Mouse (Mus musculus): ENCODE measurements at regions not wholly inside any gene's neighbourhood (a gene's known extent, or its start where the extent isn't known, plus 50 kb on each side); places are given as distances from the start of the nearest gene placed in this dataset.

DNA sequence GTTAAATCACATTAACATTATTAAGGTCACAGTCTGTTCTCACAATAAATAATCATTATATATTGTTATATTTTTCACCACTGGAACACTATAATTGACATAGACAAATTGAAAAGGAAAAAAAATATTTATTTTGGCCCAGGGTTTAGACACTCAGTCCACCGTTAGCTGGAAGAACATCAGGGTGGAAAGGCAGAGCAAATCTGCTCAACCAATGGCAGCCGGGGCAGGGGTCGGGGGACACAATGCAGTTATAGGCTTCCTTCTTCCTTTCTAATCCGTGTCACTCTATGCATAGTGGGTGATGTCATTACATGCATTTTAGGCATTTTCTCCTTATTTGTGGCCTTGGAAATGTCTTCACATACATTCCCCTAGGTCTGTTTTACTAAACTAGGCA lies 552.8 kb upstream of the Tenm3 start:
- DNase-seq (ENCODE audit: low spot score) = no peak

DNA sequence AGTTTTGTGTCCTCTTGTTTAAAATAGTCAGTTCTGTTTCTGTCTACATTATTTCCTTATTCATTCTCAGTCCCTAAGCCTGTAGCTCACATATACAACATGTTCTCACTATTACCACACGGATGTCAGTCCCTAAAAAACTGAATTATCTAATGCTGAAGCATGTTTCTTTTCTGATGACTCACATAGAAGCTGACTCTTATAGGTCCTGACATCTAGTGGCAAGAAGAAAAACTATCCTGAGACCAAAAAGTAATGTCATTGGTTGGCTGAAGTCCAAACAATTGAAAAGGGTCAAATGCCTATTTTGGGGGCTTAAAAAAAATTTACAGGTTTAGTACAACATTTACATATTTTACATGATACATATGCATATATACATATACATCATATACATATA lies 551.3 kb upstream of the Tenm3 start:
- no peak for DNase-seq (ENCODE audit: low spot score)

DNA sequence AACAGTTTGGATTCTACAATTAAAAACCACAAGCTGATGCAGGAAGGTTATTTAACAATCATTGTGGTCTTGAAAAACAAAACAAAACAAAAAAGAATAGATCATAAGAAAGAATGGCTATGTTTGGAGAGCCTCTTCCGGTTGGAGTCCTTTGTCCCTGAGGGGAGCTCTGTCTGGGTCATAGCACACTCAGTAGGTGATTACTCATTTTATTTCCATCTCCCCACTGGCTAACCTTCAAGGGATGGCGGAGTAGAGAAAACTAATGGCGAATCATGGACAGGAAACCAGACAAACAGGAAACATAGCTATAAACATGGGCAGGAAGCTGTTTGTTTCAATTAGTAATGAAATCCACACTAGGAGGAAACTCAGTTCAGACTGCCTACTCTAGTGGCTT lies 545.8 kb upstream of the Tenm3 start:
- no peak for DNase-seq (ENCODE audit: low spot score)

DNA sequence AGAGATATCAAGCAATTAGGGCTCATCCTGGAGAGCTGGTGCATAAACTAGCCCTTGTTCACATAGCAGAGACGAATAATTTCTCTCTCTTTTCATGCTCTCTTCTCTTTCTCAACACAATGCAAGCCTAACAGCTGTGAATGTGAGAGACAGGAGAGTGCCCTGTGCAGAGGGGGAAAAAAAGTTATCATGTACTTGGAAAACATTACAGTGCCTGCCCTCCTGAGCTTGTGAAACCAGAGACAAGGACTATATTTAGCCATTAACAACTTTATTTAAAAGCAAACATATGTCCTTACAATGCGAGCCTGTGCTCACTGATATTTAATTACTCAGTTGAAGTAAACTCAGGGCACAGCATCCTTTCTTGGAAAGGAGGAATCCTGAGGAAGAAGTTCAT lies 543.8 kb upstream of the Tenm3 start:
- no peak for DNase-seq (ENCODE audit: low spot score)

DNA sequence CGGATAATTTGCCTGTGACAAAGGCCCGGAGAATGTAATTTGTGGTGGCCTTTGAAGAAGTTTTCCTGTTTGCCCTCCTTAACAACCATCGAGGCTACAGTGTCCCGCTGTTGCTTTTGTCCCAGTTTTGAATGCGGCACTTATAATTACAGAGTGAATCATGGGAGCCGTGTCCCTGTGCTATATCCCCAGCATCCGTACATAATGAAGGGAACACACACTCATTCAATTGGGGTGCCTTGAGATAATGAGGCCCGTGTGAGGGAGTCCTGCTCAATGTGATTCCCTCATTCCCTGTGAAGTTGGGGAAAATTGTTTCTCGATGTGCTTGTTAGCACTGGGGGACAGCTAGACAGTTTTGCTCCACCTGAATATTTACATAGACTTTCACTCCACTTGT lies 528.9 kb upstream of the Tenm3 start:
- no peak for DNase-seq (ENCODE audit: low spot score)

DNA sequence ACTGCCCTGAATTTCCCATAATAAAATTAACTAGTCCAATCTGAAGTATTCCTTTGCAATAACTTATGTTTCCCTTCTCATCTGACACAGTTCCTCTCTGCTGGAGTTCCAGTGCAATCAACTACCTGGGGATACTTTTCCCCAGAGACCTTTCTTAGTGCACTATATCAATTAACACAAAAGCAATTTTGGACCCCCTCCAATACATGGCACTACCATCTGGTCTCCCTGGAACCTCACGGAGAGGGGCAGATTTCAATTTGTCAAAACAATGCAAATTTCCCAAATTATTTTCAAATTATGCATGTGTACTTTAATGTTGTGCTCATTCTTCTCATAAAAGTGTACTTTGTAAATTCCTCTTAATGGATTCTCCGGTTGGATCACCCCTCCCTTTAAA lies 518.9 kb upstream of the Tenm3 start:
- DNase-seq (ENCODE audit: low spot score) = no peak

DNA sequence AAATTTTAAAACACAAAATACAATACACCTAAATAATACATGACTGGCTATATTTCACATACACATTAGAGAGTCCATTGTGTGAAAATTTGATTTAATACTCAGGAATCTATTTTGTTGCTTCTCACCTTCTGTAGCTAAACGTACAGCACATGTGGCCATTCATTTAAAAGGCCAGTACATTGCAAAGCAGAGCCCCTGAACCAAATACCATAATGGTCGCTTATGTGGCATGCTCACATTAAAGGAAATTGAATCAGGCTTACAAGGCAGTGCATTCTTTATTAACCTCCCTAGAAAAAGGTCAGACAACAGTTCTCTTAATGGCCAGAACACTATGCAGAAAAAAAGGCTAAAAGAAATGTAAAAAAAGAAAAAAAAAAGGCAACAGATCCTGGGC lies 517.7 kb upstream of the Tenm3 start:
- DNase-seq (ENCODE audit: low spot score) = no peak

DNA sequence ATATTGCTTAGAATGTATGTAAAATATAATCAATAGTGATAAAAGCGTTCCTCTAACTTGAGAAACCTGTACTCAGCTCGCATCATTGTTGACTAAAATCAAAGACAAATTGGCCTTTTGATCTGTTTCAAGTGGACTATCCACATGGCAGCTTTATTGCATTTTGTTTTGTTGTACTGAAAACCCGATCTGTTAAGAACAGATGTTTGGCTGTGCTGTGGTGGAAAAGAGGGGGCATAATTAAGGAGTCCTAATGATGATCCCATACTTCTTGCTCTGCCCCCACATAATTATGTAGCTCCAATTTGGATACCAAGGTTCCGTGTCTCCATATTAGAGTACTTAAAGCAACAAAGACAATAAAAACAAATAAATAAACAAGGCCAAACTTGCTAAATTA lies 516.4 kb upstream of the Tenm3 start:
- DNase-seq (ENCODE audit: low spot score) = no peak

DNA sequence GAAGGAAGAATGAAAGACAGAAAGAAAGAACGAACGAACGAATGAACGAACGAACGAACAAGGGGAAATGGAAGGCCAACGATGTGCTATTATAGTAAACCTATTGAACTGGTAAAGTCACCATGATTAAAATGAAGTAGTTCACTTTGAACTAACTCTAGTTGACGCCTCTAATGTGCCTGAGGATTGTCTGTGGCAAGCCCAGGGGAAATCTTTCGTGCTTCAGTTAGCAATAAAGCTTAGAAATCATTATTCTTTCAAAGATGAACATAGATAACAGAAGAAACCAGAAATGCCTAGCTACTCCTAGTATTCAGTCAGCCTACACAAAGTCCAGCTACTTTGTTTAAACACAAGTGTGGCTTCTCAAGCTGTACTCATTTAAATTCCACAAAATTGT lies 515.9 kb upstream of the Tenm3 start:
- DNase-seq (ENCODE audit: low spot score) = no peak

DNA sequence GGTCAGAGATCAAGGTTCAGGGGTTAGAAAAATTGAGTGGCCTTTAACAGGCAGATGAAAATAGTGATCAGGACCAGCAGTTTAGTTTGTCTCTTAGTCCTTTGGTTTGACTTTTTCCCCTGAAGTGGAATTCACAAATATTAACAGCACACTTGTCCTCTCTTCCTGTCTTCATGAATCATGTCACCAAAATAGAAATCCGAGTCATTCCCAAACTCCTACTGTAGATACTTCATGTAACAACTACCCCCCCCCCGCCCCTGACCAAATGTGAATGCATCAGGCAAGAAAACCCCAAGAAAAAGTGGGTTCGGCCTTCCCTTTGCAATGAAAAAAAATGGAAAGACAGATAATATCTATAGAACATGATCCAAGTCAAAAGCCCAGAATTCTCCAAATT lies 504.9 kb upstream of the Tenm3 start:
- no peak for DNase-seq (ENCODE audit: low spot score)

DNA sequence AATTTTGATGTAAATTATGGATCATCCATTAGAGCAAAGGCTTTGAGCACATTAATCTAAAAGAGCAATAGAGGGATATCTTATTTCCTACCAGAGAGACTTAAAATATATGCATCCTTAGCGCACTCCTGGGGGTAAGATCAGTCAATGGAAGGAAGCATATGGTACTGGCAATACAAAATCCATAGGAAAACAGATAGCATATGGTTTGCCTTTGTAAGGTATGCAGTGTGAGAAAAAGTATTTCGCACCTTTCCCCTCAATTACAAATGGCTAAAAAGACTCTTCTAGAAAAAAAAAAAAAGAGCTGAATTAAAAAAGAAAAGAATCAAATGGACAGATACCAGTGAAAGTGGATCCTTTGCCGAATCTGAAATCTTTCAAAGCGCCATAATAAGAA lies 495.0 kb upstream of the Tenm3 start:
- DNase-seq (ENCODE audit: low spot score) = no peak

DNA sequence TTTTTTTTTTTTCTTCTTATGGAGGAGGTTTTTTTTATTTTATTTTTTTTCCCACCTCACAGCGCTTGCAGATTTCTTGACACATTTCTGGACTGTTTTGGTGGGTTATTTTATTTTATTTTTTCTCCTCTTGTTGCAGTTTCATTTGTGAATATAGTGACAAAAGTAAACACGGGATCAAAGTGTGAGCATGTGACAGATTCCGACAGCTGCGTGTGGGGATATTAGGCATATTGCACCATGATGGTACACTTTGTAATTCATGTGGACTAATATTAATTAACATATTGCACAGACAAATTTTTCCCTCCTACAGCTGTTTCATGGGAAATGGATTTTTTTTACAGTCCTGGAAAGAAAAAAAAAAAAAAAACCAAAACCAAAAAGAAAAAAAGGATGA lies 483.2 kb upstream of the Tenm3 start:
- DNase-seq (ENCODE audit: low spot score) = no peak

DNA sequence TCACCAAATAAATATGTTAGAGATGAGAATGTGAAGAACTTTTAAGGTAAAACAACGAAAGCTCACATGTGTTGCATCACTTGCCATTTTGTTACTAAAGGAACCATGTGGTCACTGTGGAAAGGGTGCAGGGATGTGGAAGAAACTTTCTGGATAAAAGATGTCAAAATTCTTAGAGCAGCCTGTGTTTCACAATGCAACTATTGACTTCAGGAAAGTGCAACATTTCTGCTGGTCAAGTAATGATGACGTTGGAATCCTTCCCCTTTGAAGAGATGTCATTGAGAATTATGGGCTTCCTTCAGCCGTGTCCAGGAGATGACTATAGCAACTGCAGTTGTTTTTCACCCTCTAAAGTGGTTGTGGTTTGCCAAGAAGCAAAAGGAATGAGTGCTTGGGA lies 477.7 kb upstream of the Tenm3 start:
- no peak for DNase-seq (ENCODE audit: low spot score)

DNA sequence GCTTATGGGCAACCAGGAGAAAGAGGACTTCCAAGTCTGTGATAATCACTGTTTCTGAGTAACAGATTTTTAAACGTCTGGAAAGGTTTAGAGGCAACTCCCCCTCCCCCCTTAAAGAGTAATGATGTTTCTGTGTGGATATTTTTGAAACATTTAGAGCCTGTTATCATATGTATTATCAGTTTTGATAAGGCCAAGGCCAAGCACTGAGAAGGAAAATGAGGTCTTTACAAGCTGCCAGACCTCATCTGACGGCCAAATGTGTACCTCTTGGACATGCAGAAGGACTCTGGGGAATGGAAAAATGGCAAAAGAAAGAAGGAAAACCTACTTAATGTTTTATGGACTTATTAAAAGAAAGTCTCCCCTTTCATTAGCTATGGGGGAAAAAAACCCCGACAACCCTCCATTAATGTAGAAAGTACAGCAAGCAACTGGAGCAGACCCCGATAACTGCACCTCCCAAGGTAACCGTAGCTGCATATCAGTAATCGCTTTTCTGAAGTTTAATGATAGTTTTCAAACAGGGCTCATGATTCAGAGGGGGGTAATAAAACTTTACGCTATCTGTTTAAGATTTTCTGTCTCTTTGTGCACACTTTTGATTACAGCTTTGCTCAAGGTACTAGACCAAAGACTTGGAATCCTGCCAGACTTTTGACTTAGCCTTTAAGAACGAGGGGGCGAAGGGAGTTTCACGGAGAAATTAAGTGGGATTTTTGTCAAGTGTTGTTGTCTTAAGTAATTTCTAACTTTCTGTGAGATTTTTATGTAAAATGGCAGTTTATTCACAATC lies 469.9 kb upstream of the Tenm3 start:
- peak; percentile 4 for DNase-seq (ENCODE audit: low spot score)

DNA sequence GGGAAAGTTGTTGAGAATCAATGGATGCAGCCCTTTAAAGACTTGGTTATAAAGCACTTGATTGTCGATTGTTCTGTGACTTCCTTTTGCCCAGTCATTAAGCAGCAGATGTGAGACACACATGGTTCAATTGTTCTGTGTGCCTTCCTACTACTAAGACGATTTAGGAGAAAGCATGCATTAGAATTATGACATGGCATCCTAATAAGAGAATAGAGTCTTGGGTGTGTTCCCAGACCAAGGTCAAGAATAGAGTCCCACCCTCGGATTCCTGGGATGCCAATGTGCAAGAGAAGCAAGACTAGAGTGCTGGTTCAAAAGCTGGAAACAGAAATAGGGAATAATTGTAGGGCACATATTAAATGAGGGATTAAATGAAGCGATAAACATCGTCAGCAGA lies 469.1 kb upstream of the Tenm3 start:
- DNase-seq (ENCODE audit: low spot score) = no peak

DNA sequence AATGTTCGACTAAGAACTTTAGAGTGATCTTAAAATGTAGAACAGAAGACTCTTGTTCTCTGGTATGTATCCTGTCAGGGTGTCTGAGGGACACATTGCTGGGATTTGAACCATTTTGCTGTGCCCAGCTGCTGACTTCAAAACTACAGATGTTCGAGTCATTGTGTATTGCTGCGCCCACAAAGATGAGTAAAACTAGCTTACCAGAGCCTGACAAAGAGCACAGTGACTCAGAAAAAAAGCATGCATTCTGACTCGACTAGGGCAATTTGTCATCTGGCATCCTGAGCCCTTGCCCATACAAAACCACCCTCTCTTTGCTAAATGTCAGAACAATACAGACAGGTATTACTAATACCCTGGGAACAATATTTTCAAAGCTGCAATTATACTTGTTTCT lies 438.6 kb upstream of the Tenm3 start:
- no peak for DNase-seq (ENCODE audit: low spot score)

DNA sequence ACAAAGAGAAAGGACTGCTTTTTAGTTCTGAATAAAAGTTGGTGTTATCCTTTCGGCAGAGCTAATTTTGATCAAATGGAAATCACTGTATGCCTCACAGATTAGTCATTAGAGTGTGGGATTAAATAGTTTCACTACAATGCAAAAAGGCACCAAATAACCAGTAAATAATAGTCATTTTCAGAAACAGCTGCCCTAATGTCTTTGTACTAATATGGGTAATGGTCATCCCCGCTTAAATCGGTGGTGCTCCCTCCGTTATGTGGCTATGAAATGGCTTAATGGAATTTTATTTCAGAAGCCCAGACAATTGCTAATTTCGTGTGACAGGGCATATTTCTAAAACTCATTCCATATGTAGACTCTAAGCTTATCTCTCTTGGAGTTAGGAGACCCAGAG lies 437.5 kb upstream of the Tenm3 start:
- no peak for DNase-seq (ENCODE audit: low spot score)

DNA sequence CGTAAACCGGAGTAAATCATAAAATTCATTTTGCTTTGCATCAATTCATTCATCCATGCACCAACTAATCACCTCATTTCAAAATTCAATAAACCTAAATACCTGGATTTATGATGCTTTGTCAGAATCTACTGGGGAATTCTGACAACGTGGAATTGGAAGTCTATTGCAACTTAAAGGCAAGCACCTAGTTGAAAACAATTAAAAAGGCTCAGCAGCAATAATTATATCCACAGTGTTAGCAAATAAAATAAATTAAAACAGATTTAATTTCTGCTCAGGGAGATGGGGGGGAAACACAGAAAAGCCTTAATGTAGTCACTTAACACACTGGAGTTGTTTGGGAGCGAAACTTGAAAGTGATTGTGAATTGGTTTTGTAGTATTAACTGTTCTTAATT lies 430.3 kb upstream of the Tenm3 start:
- no peak for DNase-seq (ENCODE audit: low spot score)

DNA sequence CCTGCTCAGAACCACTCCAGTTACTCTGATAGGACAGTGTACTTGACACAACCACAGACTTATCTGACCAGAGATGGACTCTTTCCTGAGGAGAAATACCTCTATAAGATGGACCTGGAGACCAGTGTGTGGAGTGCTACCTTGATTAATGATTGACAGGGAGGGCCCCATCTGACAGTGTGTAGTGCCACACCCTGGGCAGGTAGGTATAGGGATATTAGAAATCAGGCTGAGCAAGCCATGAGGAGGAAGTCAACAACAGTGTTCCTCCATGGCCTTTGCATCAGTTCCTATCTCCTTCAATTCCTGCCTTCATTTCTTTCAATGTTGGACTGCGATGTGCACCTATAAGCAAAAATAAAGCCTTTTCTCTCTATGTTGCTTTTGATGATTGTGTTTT lies 429.4 kb upstream of the Tenm3 start:
- DNase-seq (ENCODE audit: low spot score) = no peak

DNA sequence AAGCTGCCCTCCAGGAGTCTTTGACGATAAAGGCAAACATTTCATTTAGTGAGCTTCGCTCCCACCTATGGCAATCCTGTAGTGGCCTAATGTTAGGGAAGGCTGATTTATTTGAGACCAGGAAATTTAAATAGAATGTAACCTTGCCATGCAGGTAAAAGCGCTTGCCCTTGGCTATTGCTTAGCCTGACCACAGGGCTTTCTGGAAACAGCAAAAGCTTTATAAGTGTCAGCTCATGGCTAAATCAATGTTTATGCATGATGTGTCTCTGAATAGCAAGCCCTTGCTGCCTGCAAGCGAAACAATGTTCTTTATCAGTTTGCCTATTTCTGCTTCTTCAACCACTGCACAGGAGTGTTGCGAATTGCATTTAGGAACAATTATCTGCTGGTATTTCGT lies 419.7 kb upstream of the Tenm3 start:
- no peak for DNase-seq (ENCODE audit: low spot score)

DNA sequence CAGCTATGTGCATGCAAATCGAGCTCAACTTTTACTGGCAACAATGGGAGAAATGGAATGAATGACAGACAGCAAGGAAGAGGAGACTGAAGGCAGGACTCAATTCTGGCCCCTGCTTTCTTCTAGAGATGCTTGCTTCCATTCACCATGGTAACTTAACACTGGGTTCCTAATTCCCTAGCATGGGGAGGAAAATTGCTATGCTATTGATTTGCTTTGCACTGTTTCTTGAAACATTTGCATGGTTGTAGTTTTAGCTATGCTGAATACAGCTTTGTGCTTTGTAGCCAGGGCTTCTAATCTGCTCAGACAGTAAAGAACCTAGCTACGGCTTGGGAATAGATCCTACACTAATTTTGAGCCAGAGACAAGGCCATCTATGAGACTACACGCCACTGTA lies 419.0 kb upstream of the Tenm3 start:
- DNase-seq (ENCODE audit: low spot score) = no peak

DNA sequence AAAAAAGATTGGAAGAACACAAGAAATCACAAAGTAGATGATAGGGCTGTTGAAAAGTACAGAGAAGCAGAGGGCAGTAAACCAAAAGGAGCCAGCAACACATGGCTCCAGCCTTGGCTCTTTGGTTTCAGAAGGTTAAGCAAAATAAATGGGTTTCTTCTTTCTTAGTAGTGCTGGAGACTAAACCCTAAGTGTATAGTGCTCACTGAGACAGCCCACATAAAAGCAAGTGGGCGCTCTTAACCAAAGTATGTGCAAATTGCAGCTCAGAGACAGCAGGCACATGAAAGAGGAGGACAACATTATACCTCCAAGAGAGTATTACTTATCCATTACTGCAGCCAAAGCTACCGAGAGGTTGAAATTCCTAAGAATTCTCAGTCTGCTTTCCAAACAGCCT lies 412.2 kb upstream of the Tenm3 start:
- DNase-seq (ENCODE audit: low spot score) = no peak

DNA sequence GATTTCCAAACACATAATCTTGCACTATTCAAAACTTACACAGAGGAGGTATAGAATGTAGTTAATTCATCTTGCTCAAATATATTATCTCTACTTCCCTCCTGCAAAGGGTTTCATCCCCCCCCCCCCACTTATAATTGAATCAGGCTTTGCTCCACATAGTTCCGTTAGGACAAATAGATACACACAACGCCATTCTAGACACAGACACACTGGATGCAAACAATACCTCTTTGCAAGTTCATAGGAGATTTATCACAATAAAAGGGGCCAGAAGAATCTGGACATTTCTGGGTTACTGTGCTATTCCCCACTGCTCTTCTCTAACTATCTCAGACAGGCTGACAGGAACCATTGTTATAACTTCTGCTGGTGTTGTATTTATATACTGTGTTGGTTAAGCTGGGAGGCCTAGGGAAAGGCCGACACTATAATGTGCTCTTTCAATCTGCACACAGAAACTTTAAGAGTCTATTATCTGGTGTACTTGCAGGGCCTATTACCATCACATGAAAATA lies 410.6 kb upstream of the Tenm3 start:
- DNase-seq (ENCODE audit: low spot score) = no peak

DNA sequence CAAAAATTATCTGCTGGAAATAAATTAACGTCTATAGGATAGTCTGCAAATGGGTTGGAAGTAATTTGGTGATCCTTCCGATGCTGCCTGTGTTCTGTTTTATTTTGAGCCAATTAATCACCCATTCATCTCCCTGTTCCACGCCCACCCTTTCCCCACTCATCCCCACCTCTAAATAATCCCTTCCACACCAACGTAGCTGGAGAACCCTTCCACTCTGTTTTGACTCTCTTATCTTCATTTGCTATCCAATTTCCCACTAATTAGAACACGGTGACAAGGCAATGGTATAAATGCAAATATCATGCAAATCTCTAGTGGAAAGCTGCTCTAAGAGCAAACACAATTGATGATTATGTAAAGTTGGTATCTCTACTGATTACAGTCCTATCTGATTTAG lies 399.3 kb upstream of the Tenm3 start:
- no peak for DNase-seq (ENCODE audit: low spot score)

DNA sequence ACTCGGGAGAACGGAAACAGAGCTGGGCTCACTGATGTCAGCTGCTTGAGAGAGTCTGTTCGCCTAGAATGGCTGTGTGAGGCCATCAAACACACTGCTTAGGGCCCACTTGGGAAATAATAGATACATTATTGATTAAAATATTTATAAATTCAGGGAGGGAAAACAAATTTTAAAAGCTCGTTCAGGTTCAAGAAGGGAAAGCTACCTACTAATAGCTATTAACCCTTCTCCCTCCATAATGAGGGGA lies 393.0 kb upstream of the Tenm3 start:
- no peak for DNase-seq (ENCODE audit: low spot score)

All from testis, postnatal 14 days (tissue).